Mouse (Mus musculus): Measurements from ENCODE around the gene Grhl1.

The Grhl1 gene

DNA sequence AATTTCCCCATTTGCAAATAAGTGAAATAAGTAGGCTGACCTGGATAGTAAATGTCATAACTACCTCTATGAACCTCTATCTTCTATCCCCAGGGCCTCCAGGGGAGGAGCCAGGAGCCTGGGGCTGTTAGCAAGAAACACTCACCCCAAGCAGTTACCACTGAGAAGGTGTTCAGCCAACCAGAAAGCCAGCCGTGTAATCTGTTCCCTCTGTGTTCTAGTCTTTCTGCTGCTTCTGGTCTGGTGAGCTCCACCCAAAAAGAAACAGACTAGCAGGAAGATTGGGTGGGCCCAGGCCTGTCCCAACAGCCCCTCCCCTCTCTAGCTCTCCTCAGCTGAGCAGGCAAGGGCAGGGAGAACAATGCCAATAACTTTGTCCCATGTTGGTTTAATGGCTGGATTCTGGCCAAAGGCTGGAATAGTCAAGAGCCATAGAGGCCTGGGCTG lies 72.1 kb downstream of the Grhl1 start:
- DNase-seq (ENCODE audit: extremely low spot score): no peak

DNA sequence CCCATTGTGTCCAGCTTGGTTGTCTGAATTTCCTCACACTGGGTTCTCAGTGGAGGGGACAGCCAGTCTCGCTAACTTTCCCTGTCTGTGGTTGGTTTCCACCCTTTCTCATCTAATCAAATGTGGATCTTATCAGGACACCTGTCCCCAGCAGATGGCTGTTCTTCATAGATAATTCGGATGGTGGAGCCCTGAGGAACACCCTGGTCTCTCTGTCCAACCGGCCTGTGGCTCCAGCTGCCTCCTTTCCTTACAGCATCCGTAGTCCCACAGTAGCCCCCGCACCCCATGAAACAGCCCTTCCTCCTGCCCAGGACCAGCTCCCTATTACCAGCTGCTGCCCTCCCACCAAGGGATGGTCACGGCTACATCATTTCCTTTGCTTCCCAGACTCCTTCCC lies 73.8 kb downstream of the Grhl1 start:
- DNase-seq (ENCODE audit: extremely low spot score): no peak

DNA sequence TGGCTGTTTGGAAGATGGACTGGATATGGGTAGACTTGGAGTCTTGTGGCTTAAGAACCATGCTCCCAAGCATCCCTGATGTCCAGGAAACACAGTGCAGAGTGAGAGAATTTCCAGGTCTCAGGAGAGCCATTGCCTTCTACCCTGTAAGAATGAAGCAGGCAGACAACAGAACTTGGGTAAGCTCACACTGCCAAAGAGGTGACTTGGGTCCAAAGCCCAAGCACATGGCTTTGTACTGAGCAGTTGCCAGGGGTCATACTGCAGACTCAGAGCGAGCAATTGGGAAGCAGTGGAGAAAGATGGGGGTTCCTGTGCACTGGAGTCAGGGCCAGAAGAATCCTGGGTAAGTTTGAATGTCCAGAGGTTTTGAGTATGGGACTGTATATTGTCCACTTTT lies 76.0 kb downstream of the Grhl1 start:
- no peak for DNase-seq (ENCODE audit: extremely low spot score)

DNA sequence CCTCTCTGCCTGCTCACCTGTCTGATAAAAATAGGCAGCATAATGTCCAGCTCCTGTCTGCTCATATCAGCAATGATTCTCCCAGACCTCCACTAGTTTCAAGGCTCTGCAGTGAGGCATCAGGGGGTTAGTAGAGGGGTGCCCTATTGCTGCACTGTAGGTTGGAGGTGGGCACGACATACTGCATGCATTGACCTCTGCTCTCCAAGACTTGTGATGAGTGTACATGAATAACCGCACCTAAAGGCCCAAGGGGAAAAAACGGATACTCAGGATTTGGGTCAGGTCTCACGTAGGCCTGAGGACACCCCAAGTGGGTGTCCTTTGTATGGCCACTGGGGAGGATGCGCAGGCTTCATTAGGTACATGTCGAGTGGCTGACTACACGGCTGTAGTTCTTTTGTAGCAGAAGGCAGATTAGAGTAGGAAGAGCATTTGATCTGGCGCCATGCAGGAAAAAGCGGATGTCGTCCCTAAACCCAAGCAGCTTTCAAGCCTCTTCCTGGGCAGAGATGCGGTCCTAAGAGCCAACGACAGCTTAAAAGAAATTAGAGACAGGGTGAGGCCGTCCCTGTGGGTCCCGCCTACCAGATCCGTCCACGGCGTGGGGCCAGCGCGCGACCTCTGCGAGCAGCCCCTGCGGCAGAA lies 78.5 kb downstream of the Grhl1 start:
- no peak for DNase-seq (ENCODE audit: extremely low spot score)

DNA sequence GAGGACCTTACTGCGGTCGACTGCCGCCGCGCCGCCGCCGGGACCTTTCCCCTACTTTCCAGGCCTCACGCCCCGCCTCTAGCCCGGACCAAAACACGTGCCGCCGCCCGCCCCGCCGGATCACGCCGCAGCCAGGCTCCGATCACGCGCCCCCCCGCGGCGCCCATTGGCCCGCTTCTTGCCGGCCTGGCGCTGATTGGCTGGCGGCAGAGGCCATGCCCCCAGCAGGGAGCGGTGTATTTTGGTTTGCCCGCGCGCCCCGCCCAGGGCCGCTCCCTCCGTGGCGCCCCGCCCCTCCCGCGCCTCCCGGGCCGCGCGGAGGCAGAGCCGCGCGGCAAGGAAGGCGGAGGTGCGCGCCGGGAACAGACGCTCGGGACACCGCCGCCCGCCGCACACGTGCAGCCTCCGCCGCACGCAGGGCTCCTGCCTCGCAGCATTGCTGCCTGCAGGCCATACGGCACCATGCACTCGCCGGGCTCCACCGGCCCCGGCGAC lies 79.0 kb downstream of the Grhl1 start, which contains the start of gene Klf11:
Klf11 (plus strand) TSS at position 212 of the 495 bp plus-strand sequence.
- DNase-seq (ENCODE audit: extremely low spot score): peak; percentile 99

DNA sequence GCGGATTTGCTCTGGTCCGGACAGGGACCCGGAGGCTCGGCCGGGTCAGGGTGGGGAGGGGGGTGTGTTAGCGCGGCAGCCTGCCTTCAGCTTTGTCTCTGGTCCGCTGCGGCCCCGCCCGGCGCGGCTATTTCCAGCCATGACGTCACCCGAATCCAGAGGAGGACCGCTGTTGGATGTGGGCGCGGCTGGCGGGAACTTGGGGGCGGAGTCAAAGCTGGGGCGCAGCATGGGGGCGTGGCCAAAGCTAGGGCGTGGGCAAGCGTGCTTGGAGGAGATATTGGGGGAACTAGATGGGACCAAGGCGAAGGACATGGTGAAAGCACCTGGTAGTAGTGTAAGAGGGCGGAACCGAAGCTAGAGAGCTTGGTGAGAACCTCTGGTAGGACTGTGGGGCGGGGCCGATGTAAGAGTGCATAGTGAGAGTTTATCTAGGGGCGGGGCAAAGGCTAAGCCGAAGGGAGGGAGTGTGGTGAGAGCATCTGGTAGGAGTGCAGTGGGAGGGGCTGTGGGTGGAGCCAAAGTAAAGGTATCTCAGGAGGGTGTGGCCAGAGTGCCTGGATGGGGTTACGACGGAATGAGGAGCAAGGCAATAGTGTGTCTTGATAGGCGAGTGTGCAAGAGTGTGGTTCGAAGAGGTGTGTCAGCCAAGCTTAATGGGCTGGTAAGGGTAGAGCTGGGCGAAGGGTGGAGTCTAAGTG lies 79.7 kb downstream of the Grhl1 start:
- DNase-seq (ENCODE audit: extremely low spot score): peak; percentile 99

DNA sequence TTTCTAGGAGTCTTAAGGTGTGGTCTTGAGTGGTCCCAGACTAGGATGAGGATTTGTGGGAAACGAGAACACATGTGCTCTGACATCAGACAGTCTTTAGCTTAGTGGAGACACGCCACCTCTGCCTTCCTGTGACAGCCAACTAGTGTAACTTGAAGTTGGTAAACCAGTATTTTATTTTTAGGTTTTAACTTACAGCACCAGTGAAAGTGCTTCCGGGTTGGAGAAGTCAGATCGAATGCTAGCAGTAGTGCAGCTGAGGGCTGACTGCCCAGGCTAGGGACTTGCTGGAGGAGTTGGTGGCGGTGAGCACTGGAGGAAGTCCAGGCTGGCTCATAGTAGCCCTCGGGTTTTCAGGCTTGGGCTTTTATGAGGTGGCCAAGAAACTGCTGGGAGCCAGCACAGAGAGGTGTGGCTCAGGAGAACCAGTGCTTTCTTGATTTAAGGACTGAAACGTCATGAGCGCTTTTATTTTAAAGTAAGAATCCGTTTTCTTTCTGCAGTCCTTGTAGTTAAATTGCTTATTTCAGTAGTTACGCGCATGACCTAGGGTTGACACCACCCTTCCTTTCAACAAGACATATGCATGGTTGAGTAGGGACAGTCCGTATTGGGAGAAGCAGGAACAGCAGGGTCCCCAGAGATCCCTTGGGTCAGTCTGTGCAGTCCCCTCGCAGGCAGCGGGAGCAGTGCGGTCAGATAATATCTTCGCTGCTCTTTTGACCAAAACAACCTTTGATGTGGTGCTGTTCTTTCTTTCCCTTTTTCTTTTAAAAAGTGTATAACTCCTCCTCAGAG lies 82.2 kb downstream of the Grhl1 start:
- DNase-seq (ENCODE audit: extremely low spot score): no peak

DNA sequence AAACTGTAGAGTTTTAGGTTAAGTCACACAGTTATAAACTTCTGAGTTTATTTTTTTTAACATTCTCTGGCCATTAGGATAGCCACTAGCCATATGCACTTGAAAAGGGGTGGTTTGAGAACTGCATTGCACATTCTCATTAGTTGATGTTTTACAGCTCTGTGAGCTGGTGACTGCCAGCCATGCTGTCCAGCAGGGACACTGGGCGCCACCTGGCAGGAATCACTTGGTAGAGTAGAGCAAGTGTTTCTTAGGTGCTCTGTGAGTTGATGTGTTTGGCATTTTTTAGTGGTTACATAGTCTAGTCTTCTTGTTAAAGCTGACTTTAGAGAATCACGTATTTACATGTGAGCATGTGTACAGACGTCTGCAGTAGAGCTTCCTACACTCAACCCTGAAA lies 84.4 kb downstream of the Grhl1 start:
- DNase-seq (ENCODE audit: extremely low spot score): no peak

DNA sequence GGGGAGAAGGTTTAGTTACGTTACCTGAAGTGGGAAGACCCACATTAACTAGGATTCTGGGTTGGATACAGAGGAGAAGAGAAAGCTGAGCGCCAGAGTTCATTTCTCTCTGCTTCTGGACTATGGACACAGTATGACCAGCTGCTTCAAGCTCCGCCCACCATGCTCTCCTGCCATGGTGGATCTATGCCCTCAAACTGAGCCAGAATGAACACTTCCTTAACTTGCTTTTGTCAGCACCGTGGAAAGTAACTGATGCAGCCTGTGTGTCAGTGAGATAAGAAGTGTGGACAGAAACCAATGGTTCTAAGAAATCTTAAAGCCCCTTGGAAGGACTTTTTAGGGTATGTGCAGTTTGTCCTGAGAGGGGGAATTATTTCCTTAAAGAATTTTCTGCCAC lies 86.9 kb downstream of the Grhl1 start:
- DNase-seq (ENCODE audit: extremely low spot score): no peak

DNA sequence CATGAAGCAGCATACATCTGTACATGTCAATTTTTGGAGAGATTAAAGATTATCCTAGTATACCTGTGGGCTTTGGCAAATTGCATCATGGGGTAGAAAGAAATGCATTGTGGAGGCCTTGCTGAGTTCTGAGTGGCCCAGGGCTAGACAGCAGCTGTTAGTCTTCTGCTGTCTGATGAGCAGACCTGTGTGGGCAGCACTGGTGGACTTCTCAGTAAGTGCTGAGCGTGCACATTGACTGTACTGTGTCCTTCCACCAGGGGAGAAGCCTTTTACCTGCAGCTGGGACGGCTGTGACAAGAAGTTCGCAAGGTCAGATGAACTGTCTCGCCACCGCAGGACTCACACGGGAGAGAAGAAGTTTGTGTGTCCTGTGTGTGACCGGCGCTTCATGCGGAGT lies 87.8 kb downstream of the Grhl1 start:
- DNase-seq (ENCODE audit: extremely low spot score): no peak

DNA sequence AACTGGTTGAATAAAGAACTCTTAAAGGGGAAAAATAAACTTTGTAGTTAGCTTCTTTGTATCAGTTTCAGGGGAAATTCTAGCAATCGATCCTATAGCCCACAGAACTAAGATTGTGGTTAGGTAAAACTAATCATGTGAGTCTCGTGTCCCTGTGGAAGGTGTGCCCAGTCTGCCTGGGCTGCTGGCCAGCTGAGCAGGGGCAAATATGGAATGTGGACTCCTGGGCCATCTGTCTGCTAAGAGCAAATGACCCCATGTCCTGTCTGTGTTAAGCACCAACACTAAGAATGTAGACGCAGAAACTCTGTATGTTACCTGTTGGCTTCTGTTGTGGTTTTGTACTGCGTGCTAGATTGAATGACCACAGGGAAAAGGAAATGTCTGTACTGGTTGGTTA lies 89.0 kb downstream of the Grhl1 start:
- no peak for DNase-seq (ENCODE audit: extremely low spot score)

DNA sequence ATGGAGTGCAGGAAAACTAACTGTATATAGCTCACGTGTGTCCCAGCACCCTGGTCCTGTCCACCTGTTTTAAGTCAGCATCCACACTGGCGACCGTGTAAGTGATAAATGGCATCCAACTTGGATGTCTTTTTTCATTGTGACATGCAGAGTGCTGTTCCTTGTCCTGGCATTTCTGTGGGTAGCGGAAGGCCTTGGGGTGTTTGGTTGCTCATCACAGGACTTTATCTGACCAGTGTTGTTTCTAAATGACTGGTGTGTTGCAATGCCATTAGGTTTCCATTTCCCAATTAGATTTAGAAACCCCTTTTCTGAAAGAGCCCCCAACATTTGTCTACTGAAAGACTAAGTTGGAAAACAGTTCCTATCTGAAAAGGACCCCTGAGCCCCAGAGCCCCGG lies 90.0 kb downstream of the Grhl1 start:
- DNase-seq (ENCODE audit: extremely low spot score): no peak
